Mouse (Mus musculus): ENCODE results near the gene Olfr971. TPM values are rescaled to one million over a fixed set of nuclear protein-coding genes. Genes with fewer than 3 reads are reported as not detected.
"Not testable (repeated sequence)": the region's sequence is repeated elsewhere in the genome, so short reads cannot be mapped to it uniquely, and the experiment has no call there.

Olfr971 gene
- total RNA-seq (2021) = not detected
- long read RNA-seq, experiment 1 = 0 reads
- long read RNA-seq, experiment 2 = 0 reads

DNA sequence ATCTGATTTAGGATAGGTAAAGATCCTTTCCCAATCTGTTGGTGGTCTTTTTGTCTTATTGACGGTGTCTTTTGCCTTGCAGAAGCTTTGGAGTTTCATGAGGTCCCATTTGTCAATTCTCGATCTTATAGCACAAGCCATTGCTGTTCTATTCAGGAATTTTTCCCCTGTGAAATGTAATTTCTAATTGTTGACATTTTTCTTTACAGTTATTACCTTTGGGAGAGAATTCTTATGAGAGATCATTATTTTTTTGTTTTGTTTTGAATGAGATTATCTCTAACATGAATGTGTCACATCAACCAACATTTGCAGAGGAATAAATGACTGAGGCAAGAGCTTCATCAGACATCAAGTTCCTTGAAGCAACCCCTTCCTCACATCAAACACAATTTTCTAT is at the start of gene Olfr971:
TSS of gene Olfr971 (plus strand) at position 301 of the 400 bp plus-strand sequence.
- DNase-seq (ENCODE audit: low spot score in 2 of 2) = not testable (repeated sequence)

DNA sequence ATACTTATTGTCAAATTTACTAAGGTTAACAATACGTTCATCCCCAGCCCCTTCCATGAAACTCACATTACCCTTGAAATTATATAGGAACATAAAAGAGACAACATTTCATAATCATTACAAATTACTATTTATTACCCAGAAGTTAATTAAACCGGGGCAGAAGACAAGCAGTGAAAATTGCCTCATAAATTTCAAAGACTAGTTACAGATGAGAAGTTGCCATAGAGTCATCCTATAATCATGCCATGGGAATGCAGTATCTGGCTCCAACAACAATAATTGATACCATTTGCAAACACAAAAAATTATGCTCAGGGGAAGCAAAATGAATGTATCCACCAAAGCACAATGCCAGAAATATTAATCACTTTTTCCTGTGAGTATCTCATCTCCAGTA is 46.1 kb upstream of the Olfr971 start, which contains the start of gene Olfr969:
TSS of gene Olfr969 (plus strand) at position 388 of the 400 bp plus-strand sequence.
- DNase-seq (ENCODE audit: low spot score in 2 of 2) = no peak

DNA sequence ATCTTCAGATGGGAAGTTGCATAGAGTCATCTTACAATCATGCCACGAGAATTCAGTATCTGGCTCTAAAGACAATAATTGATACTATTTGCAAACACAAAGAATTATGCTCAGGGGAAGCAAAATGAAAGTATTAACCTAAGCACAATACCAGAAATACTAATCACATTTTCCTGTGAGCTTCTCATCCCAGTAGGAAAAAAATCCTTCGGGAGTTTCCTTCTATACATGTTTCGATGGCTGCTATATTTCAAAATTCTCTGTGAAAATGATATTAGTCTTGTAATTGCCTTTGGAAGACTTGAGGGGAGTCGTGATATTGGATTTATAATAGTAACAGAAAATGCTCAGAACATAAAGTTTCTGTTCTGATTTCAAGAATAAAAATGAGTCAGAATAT is 28.1 kb upstream of the Olfr971 start, which contains the start of gene Olfr970:
TSS of gene Olfr970 (plus strand) at position 301 of the 400 bp plus-strand sequence.
- no peak for DNase-seq (ENCODE audit: low spot score in 2 of 2)

DNA sequence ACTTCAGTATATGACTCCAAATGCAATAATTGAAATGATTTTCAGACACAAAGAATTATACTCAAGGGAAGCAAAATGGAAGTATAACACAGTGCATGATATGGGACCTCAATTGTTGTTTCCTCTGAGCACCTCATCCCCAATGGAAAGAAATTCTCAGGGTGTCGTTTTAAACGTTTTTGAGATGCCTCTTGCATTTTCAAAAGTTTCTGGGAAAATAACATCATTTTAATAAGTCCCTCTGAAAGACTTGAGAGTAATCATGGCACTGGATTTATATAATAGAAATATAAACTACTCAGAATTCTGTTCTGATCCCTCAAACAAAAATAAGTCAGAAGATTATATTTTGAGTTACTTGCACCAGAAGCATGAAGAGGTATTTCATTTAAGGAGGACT is 29.4 kb downstream of the Olfr971 start, which contains the start of gene Olfr972:
TSS of gene Olfr972 (plus strand) at position 301 of the 400 bp plus-strand sequence.
- DNase-seq (ENCODE audit: low spot score in 2 of 2) = no peak

DNA sequence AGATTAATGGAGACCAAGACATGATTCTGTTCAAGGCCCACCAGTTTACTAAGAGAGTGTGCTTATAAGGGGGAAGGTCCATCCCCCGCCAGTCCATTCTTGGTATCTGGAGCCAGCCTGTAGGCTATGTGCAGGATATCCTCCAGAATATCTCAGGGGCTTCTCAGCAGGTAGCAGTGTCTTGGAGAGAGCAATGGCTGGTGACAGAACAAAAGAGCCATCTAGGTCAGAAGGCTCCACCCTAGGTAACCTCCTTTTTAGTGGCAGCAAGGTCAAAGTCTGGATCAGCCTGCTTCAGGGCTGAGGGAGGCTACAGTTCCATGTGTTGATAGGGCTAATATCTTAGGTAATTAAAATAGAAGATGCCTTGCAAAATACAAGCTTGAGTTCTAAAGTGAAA is 35.3 kb downstream of the Olfr971 start:
- DNase-seq (ENCODE audit: low spot score in 2 of 2) = not testable (repeated sequence)

DNA sequence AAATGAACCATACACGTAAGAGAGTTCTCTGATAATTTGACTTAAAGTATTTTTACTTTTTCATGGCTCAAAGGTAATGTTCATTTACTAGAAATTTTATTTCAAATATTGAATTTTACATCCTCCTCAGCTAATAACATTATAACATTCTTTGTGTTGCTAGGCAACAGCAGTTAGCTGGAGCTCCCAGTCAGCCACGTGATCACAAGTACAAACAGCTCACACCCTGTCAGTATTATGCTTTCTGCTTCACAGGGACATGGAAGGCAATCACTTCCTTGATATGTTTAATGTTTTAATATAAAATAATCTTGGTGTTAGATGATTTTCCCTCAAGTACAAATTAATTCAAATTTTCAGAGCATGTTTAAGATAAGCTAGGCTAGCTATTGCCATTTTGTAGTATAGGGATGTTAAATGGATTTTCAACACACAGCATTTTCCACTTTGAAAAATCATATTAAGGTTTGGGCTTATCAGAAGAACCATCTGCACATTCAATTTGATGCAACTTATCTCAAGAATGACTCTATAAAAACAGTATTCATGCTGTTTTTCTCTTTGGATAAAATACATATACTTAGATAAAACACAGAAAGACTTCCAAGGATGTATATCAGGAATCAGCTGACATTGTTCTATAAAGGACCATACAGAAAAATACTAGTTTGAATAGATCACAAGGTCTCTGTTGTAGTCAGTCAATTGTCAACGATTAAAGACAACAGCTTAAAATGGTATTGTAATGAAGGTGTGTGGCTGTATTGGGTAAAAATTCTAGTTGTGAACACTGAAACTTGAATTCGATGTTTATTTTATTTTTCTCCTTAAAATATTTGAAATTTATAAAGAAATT is 41.1 kb downstream of the Olfr971 start:
- DNase-seq (ENCODE audit: low spot score in 2 of 2) = not testable (repeated sequence)

Other genes starting within 250 kb of the Olfr971 start
- gene AW551984, start 232.5 kb upstream of the Olfr971 start, total RNA-seq (2021) = 1 to 10 TPM; 3.9 to 6.2 TPM
- not detected for gene Olfr148, start 226.2 kb upstream of the Olfr971 start, total RNA-seq (2021)
- not detected for gene Olfr960, start 215.5 kb upstream of the Olfr971 start, total RNA-seq (2021)
- not detected for gene Olfr961, start 191.8 kb upstream of the Olfr971 start, total RNA-seq (2021)
- not detected for gene Olfr963, start 169.7 kb upstream of the Olfr971 start, total RNA-seq (2021)
- not detected for gene Olfr149, start 129.8 kb upstream of the Olfr971 start, total RNA-seq (2021)
- not detected for gene Olfr965, start 125.5 kb upstream of the Olfr971 start, total RNA-seq (2021)
- not detected for gene Olfr150, start 105.9 kb upstream of the Olfr971 start, total RNA-seq (2021)
- gene Olfr967, start 90.6 kb upstream of the Olfr971 start, total RNA-seq (2021) = not detected
- not detected for gene Olfr968, start 53.6 kb upstream of the Olfr971 start, total RNA-seq (2021)
- not detected for gene Olfr969, start 45.9 kb upstream of the Olfr971 start, total RNA-seq (2021)
- gene Olfr970, start 28.0 kb upstream of the Olfr971 start, total RNA-seq (2021) = not detected
- gene Olfr972, start 29.5 kb downstream of the Olfr971 start, total RNA-seq (2021) = not detected
- gene Olfr229, start 70.5 kb downstream of the Olfr971 start, total RNA-seq (2021) = not detected
- gene Olfr974, start 100.6 kb downstream of the Olfr971 start, total RNA-seq (2021) = not detected
- gene Olfr975, start 115.2 kb downstream of the Olfr971 start, total RNA-seq (2021) = not detected
- not detected for gene Olfr976, start 124.3 kb downstream of the Olfr971 start, total RNA-seq (2021)
- not detected for gene Olfr978, start 155.2 kb downstream of the Olfr971 start, total RNA-seq (2021)
- gene Olfr979, start 166.6 kb downstream of the Olfr971 start, total RNA-seq (2021) = not detected
- not detected for gene Olfr980, start 172.7 kb downstream of the Olfr971 start, total RNA-seq (2021)
- not detected for gene Olfr981, start 184.6 kb downstream of the Olfr971 start, total RNA-seq (2021)
- not detected for gene Olfr982, start 237.0 kb downstream of the Olfr971 start, total RNA-seq (2021)